Mouse (Mus musculus) mouse trophoblast stem cell (cell line): ENCODE data around the gene Zfyve28.

Experiments
- in situ Hi-C, 2 experiments: fragments of 300-500 bp; cut with MseI, MboI; formaldehyde crosslinking; loops; 2 replicates in 1 of 2; 3 replicates in 1 of 2; pipeline ENCODE4 v1.15.1; 2025

Gene Zfyve28

DNA sequence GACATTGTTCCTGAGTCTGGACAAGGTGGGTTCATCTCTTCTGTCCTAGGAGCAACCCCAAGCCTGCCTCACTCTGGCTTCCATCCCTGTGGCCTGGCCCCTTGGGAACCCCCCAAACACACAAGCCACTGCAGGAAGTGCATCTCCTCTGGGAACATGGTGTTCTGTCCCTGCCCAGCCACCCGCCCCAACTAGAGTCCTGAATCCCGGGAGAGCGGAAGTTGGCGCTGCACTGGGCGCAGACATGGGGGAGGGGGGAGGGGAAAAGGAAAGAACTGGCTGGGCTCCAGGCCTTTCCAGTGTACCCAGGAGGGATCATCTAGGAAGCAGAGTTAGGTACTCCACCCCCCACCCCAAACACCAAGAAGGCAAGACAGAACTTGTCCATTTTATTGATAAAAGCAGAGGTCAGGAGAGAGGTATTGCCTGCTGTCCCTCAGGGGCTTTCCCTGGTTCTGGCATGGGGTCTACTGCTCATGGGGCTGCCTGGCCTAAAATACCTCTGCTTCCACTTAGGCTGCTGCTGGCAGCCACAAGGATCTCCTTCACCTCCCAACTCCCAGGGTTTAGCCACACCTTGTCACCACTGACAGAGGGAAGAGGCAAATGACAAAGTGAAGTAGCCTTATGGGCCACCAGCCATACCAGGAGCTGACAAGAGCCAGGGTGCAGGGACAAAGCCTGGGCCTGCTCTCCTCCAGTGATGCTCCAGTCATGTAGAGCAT is 104.9 kb downstream of the Zfyve28 start:
- in situ Hi-C loops, result no loop called here

DNA sequence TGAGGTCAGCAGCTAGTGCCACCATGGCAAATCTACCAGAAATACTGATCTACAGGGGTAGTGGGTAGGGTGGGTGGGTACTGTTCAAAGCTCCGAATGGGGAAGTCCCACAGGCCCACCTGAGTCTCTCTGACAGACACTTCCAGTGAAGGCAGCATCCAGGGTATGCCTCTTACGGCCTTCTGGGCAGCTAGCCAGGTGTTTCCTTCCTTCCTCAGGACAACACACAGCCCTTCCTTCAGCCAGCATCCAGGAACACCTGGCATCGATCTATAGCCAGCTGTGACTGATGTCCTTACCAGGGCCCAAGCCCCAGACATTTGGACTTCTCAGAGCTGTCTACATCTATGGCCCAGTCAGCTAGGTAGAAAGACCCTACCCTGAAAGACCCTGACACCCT is 105.8 kb downstream of the Zfyve28 start:
- in situ Hi-C loops, result no loop called here

DNA sequence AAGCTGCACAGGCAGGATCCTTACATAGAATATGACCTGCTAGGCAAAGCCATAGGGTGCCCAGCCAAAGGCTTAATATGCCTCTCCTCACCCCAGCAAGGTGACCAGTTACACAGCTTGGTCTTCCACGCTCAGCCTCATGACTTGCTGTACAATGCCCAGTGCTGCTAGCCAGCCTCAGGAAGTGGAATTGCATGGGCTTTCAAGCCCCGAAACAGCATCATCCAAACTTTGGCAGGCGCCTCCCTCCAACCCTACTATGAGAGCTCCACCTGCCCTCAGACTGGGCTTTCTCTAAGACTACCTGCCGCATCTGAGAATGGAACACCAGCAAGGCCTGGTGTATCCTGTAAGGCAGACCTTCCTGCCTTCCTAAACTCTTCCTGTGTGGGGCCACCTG is 110.4 kb downstream of the Zfyve28 start:
- in situ Hi-C loops, result no loop called here

DNA sequence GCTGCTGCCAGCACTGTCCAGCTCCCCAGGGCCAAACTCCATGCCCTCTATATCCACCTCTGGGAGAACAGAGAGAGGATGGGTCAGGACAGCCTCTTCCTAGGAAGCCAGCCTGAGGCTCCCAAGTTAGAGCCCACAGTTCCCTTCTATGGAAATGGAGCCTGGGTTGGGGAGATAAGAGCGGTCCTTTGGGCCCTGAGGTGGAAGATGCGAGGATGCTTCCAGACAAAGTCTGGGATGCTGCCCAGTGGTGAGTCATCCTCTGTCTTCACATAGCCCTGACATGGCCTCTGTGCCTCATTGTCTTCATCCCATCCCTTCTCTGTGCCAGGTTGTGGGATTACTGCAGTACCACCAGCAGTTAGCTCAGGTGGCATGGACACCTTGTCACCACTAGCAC is 111.2 kb downstream of the Zfyve28 start:
- in situ Hi-C loops, result no loop called here

DNA sequence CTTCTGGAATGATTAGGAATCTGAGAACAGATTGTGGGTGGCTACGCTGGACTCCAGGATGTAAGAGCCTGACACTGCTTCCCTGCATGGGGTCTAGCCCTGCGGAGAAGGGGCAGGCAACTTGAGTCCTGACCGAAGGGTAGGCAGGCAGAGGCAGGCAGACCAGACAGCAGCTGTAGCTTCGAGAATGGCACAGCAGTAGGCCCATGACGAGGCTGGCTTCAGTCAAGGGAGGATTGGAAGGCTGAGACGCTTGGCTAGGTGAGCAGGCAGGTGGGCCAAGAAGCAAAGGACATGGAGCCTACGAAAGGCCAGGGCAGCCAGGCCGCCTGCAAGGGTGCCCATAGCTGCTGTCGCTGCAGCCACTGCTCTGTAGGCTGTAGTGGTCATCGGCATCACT is 111.6 kb downstream of the Zfyve28 start:
- in situ Hi-C loops, result no loop called here

DNA sequence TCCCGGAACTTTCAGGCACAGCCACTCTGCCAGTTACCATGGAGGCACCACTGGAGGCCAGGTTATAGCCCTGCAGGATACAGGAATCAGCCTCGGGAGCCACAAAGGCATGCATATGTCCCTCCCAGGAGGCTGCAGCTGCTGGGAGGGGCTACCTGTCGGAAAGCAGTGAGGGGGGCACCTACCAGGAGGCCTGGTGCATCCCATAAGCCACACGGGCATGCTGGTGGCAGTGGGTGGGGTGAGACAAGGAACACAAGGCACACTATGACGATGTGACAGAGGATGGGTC is 112.9 kb downstream of the Zfyve28 start:
- in situ Hi-C loops, result no loop called here

DNA sequence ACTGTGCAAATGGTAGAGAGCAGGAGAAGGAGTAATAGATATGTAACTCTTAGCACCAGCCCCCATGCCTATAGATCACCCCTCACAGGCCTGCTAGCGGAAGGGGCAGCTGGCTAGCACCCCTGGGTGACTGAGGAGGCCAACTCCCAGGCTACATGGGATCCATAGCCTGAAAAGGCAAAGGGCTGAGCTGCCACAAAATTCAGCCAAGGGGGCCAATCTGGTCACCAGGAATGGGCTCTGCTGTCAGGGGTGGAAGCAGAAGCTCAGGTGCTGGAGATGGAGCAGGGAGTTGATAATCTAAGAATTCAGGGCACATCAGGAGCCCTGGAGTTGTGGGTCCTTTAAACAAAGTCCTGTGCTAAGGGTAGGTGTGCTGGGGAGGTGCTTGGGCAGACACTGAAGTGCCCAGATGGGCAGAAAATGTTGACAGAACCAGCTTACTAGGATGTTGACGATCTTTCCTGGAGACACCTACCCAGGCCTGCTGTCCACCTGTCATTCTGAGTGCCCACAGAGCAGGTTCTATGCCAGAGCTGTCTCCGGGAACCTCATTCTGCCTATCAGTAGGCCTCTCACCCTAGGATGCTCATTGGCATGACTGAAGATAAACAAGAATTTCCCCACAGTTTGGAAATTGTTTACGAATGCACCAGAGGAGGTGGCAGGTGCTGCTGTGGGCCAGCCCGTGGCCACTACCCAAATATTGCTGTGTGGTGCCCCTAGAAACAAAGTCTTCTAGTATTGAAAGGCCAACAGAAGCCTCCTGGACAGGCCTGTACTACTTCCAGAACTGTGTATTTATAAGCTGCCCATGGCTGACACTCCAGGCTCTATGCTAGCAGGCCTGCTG is 113.5 kb downstream of the Zfyve28 start:
- in situ Hi-C loops, result no loop called here

GRCm38 (mm10) chr5:34174021-34174420 is 114.2 kb downstream of the Zfyve28 start:
- in situ Hi-C loops, result no loop called here

DNA sequence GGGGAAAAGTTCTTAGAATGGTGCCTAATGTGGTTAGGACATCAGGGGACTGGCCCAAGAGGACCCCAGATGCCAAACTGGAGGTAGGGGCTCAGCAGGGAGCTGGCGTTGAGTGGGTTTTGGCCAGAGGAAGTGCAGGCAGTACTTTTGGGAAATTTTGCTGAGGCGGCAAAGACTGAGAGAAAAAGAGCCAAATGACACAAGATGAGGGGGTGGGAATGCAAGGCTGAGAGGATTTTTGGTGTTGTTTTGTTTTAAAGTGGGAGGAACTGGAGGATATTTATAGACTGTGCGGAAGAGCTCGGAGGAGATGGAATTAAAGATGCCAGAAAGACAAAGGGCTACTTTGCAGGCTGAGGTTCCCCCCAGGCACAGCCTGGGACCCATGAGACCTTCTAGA is 117.5 kb downstream of the Zfyve28 start:
- in situ Hi-C loops, result no loop called here

DNA sequence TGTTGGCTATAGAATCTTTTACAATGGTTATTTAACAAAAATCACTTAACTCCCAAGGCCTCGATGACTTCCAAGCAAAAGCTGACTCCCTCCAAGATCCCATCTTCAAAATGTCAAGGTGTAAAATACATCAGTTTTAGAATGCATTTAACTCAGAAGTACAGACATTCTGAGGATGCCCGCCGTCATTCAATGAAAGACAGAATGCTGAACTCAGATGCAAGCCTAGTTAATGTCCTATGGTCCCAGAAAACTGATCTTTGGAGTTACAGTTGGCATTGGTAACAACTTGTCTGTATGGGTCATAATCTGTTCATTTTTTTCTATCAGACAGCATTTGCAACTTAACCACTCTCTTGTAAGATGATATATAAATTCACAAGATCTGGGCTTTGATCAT is 118.3 kb downstream of the Zfyve28 start:
- in situ Hi-C loops, result no loop called here

- in situ Hi-C loops, result no loop called here
Observed at GRCm38 (mm10) chr5:34168950-34169891, 119.0 kb downstream of the Zfyve28 start, which contains the start of the genes Poln and Haus3. Gene Poln (minus strand): TSS chr5:34169448. Gene Haus3 (minus strand): TSS chr5:34169527.

DNA sequence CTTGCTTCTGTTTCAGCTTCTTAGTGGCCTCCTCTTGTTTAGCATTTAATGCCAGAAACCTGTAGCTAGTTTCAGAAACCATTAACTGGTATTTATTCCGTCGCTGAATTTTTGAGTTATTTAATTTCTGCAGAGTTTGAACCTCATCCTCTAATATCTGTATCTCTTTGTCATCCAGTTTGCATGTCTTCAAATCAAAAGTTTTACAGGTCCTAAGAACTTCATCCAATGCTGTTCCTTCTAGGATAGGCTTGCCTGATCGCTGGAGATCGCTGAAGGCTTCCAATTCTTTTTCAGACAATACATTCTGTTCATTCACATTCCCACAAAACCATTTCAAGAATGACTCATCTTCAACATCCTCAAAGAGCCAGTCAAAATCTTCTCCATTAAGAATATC is 120.4 kb downstream of the Zfyve28 start:
- in situ Hi-C loops, result no loop called here

DNA sequence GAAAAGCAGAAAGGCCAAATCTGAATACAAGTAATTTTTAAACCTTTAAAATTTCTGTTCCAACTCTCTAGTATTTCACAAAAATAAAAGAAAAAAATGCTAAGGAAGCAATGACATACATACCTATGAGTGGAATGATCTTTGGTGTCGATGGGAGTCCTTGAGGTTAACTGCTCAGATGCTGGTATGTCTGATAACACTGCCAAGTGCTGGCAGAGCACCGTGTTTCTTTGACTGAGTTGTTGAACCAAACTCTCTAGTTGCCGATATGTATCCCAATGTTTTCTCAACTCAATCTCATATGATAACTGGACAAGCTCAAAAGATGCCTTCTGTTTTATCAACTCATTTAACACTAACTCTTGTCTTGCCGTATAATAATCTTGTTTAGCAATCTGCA is 122.5 kb downstream of the Zfyve28 start:
- in situ Hi-C loops, result no loop called here

GRCm38 (mm10) chr5:34148476-34148875 is 139.8 kb downstream of the Zfyve28 start:
- in situ Hi-C loops, result no loop called here

GRCm38 (mm10) chr5:34147554-34147953 is 140.7 kb downstream of the Zfyve28 start:
- in situ Hi-C loops, result no loop called here
